Mouse (Mus musculus): ENCODE measurements around the gene Acoxl.
A peak's percentile ranks its signal among the peaks of the same experiment; 100 is the strongest.

Gene Acoxl

GRCm38 (mm10) chr2:128134948-128135347 is 296.3 kb downstream of the Acoxl start:
- DNase-seq (ENCODE audit: inconsistent age in 2 of 2, low spot score in 1 of 2), result no peak

- DNase-seq (ENCODE audit: inconsistent age in 2 of 2, low spot score in 1 of 2), result peak; percentile 59 to 84
Observed at GRCm38 (mm10) chr2:128136769-128137433, 298.2 kb downstream of the Acoxl start.

GRCm38 (mm10) chr2:128137480-128138276 is 299.0 kb downstream of the Acoxl start:
- DNase-seq (ENCODE audit: inconsistent age in 2 of 2, low spot score in 1 of 2), result peak; percentile 41 to 77

- peak; percentile 23 to 40 for DNase-seq (ENCODE audit: inconsistent age in 2 of 2, low spot score in 1 of 2)
Observed at GRCm38 (mm10) chr2:128138924-128139323, 300.2 kb downstream of the Acoxl start.

- DNase-seq (ENCODE audit: inconsistent age in 2 of 2, low spot score in 1 of 2), result peak; percentile 82 to 86
Observed at GRCm38 (mm10) chr2:128139781-128140180, 301.1 kb downstream of the Acoxl start.

GRCm38 (mm10) chr2:128140183-128140582 is 301.5 kb downstream of the Acoxl start:
- DNase-seq (ENCODE audit: inconsistent age in 2 of 2, low spot score in 1 of 2), result peak in 1 of 2 experiments; percentile 15

GRCm38 (mm10) chr2:128143992-128144391 is 305.3 kb downstream of the Acoxl start:
- no peak for DNase-seq (ENCODE audit: inconsistent age in 2 of 2, low spot score in 1 of 2)

GRCm38 (mm10) chr2:128145433-128145832 is 306.8 kb downstream of the Acoxl start:
- no peak for DNase-seq (ENCODE audit: inconsistent age in 2 of 2, low spot score in 1 of 2)

GRCm38 (mm10) chr2:128149596-128149995 is 310.9 kb downstream of the Acoxl start:
- no peak for DNase-seq (ENCODE audit: inconsistent age in 2 of 2, low spot score in 1 of 2)

GRCm38 (mm10) chr2:128152211-128152610 is 313.5 kb downstream of the Acoxl start:
- no peak for DNase-seq (ENCODE audit: inconsistent age in 2 of 2, low spot score in 1 of 2)

- DNase-seq (ENCODE audit: inconsistent age in 2 of 2, low spot score in 1 of 2), result no peak
Observed at GRCm38 (mm10) chr2:128152845-128153550, 314.3 kb downstream of the Acoxl start.

GRCm38 (mm10) chr2:128153551-128153910 is 314.9 kb downstream of the Acoxl start:
- no peak for DNase-seq (ENCODE audit: inconsistent age in 2 of 2, low spot score in 1 of 2)

- DNase-seq (ENCODE audit: inconsistent age in 2 of 2, low spot score in 1 of 2), result peak; percentile 72 to 75
Observed at GRCm38 (mm10) chr2:128155412-128156066, 316.9 kb downstream of the Acoxl start.

GRCm38 (mm10) chr2:128156067-128156462 is 317.4 kb downstream of the Acoxl start:
- DNase-seq (ENCODE audit: inconsistent age in 2 of 2, low spot score in 1 of 2), result no peak

- peak; percentile 42 to 61 for DNase-seq (ENCODE audit: inconsistent age in 2 of 2, low spot score in 1 of 2)
Observed at GRCm38 (mm10) chr2:128156557-128157412, 318.1 kb downstream of the Acoxl start.

- DNase-seq (ENCODE audit: inconsistent age in 2 of 2, low spot score in 1 of 2), result no peak
Observed at GRCm38 (mm10) chr2:128158734-128159410, 320.2 kb downstream of the Acoxl start.

GRCm38 (mm10) chr2:128159619-128160125 is 321.0 kb downstream of the Acoxl start:
- no peak for DNase-seq (ENCODE audit: inconsistent age in 2 of 2, low spot score in 1 of 2)

- no peak for DNase-seq (ENCODE audit: inconsistent age in 2 of 2, low spot score in 1 of 2)
Observed at GRCm38 (mm10) chr2:128163177-128163576, 324.5 kb downstream of the Acoxl start.

- DNase-seq (ENCODE audit: inconsistent age in 2 of 2, low spot score in 1 of 2), result peak; percentile 69 to 72
Observed at GRCm38 (mm10) chr2:128166623-128167423, 328.1 kb downstream of the Acoxl start.

Data from adrenal gland, adult (tissue).